ENCODE assay signal across 10 mouse cellular contexts in the genomic region with DNA sequence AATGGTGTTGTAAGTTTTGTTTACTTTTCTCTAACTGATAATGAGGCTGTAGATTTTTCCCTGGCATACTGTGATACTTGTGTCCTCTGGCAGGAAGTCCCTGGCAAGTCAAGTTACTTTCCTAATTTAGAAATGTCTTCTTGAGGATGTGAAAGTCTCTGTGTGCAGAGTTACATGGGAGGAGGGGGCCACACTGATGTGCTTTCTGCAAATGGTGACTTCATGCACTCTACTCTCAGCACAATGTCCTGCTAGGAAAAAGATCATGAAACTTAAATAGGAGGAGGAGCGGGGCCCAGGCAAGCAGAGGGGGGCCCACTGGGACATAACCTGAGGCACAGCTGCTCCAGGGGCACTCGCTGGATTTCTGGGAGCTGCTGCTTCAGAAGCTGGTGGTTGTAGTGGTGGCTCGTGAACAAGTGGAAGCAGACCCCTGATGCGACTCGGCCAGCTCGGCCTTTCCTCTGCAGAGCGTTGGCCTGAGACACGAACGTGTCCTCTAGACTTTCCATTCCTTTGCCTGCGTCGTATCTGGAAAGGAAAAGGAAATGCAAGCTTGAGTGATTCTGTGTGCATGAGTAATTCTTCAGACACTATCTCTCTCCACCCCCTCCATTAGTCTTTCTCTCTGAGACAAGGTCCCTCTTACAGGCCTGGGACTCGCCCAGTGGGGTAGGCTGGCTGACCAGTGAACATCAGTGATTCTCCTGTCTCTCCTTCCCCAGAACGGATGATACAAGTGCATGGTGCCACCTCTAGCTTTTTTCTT. TPM values are rescaled to one million over a fixed set of nuclear protein-coding genes. Genes with fewer than 3 reads are reported as not detected.
DNase-seq lines count a peak whose midpoint lies in the region; ATAC-seq and TF ChIP-seq lines count a peak whose summit lies in the region.
"Had no signal": no experiment of that assay in that cellular context is flagged by ENCODE, and none has a peak within 500 bp of the region (broad histone marks: within the 10 kb centered on the region; RNA-seq: fewer than 3 reads in every experiment).

No protein-coding gene starts in this region.

- H3K9me3 ChIP-seq in liver, embryonic 11.5 days (ENCODE audit: control insufficient read depth, low read length) = no peaks in the 10 kb centered on the region

- TF ChIP-seq CTCF in bone marrow macrophage, adult 2 months (IDR thresholded peaks at IDR 0.05; ENCODE audit: low read depth, low read length) = no peak

- H3K4me3 ChIP-seq in bone marrow macrophage, adult 2 months (ENCODE audit: insufficient read depth, low read length) = no peak overlapping the region
- no peak overlapping the region for H3K4me3 ChIP-seq in liver, embryonic 11.5 days (ENCODE audit: low read depth, low read length)

- 75% methylated on average over 13 of the region's 13 CpGs for WGBS in liver, embryonic 11.5 days

- peaks cover 26% of the 10 kb centered on the region for H3K36me3 ChIP-seq in liver, embryonic 11.5 days (ENCODE audit: control insufficient read depth, insufficient read depth, low read length)

- H3K27me3 ChIP-seq in liver, embryonic 11.5 days (replicated peaks; ENCODE audit: control insufficient read depth, insufficient read depth, low read length) = no peaks in the 10 kb centered on the region

- H3K4me2 ChIP-seq in liver, embryonic 11.5 days = no peak overlapping the region

- peaks cover 18% of the 10 kb centered on the region for H3K4me1 ChIP-seq in bone marrow macrophage, adult 2 months (ENCODE audit: control insufficient read depth, insufficient read depth, low read length)
- peaks cover 6% of the 10 kb centered on the region; the same call in 1 of the 2 replicates for H3K4me1 ChIP-seq in liver, embryonic 11.5 days (replicated peaks; ENCODE audit: control insufficient read depth, insufficient read depth, low read length)

- ATAC-seq in liver, embryonic 11.5 days (replicated peaks; ENCODE audit: low FRiP score) = peak; percentile 56; the same call in 1 of the 2 replicates
- no peak for ATAC-seq in erythroid progenitor cell, adult 5-6 weeks (replicated peaks; ENCODE audit: low FRiP score, poor library complexity, severe bottlenecking)
- no peak for ATAC-seq in activated CD4-positive, CD25-positive, alpha-beta regulatory T cell, adult 4 months

- DNase-seq in kidney, postnatal 4 days = peak; percentile 7 to 17
- DNase-seq in kidney, adult 18-20 months = no peak
- DNase-seq in liver, embryonic 11.5 days (ENCODE audit: low spot score) = no peak
- peak; percentile 37 for DNase-seq in skeletal muscle tissue, adult 2 months (ENCODE audit: low read depth, low spot score)
- DNase-seq: cerebellum, adult 9-11 months had no signal

- no peak overlapping the region for H3K9ac ChIP-seq in liver, embryonic 11.5 days (ENCODE audit: low read depth, low read length)

- TF ChIP-seq POLR2A in bone marrow macrophage, adult 2 months (IDR thresholded peaks at IDR 0.05; ENCODE audit: borderline replicate concordance, low read depth, low read length) = no peak

- H3K27ac ChIP-seq in bone marrow macrophage, adult 2 months (ENCODE audit: insufficient read depth, low read depth, low read length) = peak overlapping the region; percentile 85
- H3K27ac ChIP-seq in liver, embryonic 11.5 days (ENCODE audit: low read depth, low read length) = peak overlapping the region; percentile 14; the same call in 1 of the 2 replicates

RNA-seq across cellular contexts. Expression of a gene that starts 28.7 kb away (rescaled TPM):
- polyA plus RNA-seq in bone marrow macrophage, adult 2 months (2012; ENCODE audit: insufficient read depth, insufficient read length, missing spikeins) = 7.1 and 8.0 TPM in 2 replicates
- 71.9 and 75.9 TPM in 2 replicates for polyA plus RNA-seq in liver, embryonic 11.5 days (2014; fragmentation: Nextera tagmentation; extraction: Ambion mirVana)
- 5.9 and 14.1 TPM in 2 replicates for total RNA-seq in erythroid progenitor cell, adult 5-6 weeks (2015; ENCODE audit: low replicate concordance)
- total RNA-seq in erythroid progenitor cell, adult 5-6 weeks (2017; ENCODE audit: low replicate concordance) = 11.8 and 14.0 TPM in 2 replicates
- 10 to 100 TPM; 14.7 to 14.9 TPM for polyA plus RNA-seq in activated CD4-positive, CD25-positive, alpha-beta regulatory T cell, adult 4 months (2017; shearing (Covaris generic))

RNA-seq across cellular contexts. Expression of a gene that starts 37.1 kb away (rescaled TPM):
- 5.6 and 8.1 TPM in 2 replicates for polyA plus RNA-seq in bone marrow macrophage, adult 2 months (2012; ENCODE audit: insufficient read depth, insufficient read length, missing spikeins)
- 18.6 and 20.1 TPM in 2 replicates for polyA plus RNA-seq in liver, embryonic 11.5 days (2014; fragmentation: Nextera tagmentation; extraction: Ambion mirVana)
- total RNA-seq in erythroid progenitor cell, adult 5-6 weeks (2015; ENCODE audit: low replicate concordance) = 3.8 and 13.3 TPM in 2 replicates
- total RNA-seq in erythroid progenitor cell, adult 5-6 weeks (2017; ENCODE audit: low replicate concordance) = 5.1 and 8.5 TPM in 2 replicates
- 1 to 10 TPM; 2.4 to 2.6 TPM for polyA plus RNA-seq in activated CD4-positive, CD25-positive, alpha-beta regulatory T cell, adult 4 months (2017; shearing (Covaris generic))

RNA-seq across cellular contexts. Expression of a gene that starts 37.3 kb away (rescaled TPM):
- polyA plus RNA-seq in bone marrow macrophage, adult 2 months (2012; ENCODE audit: insufficient read depth, insufficient read length, missing spikeins) = 16.0 and 19.6 TPM in 2 replicates
- polyA plus RNA-seq in liver, embryonic 11.5 days (2014; fragmentation: Nextera tagmentation; extraction: Ambion mirVana) = 9.3 and 11.6 TPM in 2 replicates
- total RNA-seq in erythroid progenitor cell, adult 5-6 weeks (2015; ENCODE audit: low replicate concordance) = 2.5 and 4.0 TPM in 2 replicates
- total RNA-seq in erythroid progenitor cell, adult 5-6 weeks (2017; ENCODE audit: low replicate concordance) = 1.9 and 2.7 TPM in 2 replicates
- polyA plus RNA-seq in activated CD4-positive, CD25-positive, alpha-beta regulatory T cell, adult 4 months (2017; shearing (Covaris generic)) = 1 to 10 TPM; 7.0 to 8.6 TPM

RNA-seq across cellular contexts. Expression of a gene that starts 45.7 kb away (rescaled TPM):
- polyA plus RNA-seq in bone marrow macrophage, adult 2 months (2012; ENCODE audit: insufficient read depth, insufficient read length, missing spikeins) = not detected in 2 replicates
- not detected in 2 replicates for polyA plus RNA-seq in liver, embryonic 11.5 days (2014; fragmentation: Nextera tagmentation; extraction: Ambion mirVana)
- total RNA-seq in erythroid progenitor cell, adult 5-6 weeks (2015; ENCODE audit: low replicate concordance) = not detected in 2 replicates
- total RNA-seq in erythroid progenitor cell, adult 5-6 weeks (2017; ENCODE audit: low replicate concordance) = not detected in 2 replicates
- polyA plus RNA-seq in activated CD4-positive, CD25-positive, alpha-beta regulatory T cell, adult 4 months (2017; shearing (Covaris generic)) = not detected
- total RNA-seq: MEL had no signal
- polyA plus RNA-seq: stomach, embryonic 14.5 days had no signal

RNA-seq across cellular contexts. Expression of a gene that starts 45.8 kb away (rescaled TPM):
- polyA plus RNA-seq in bone marrow macrophage, adult 2 months (2012; ENCODE audit: insufficient read depth, insufficient read length, missing spikeins) = 83.7 and 102 TPM in 2 replicates
- 649 and 673 TPM in 2 replicates for polyA plus RNA-seq in liver, embryonic 11.5 days (2014; fragmentation: Nextera tagmentation; extraction: Ambion mirVana)
- total RNA-seq in erythroid progenitor cell, adult 5-6 weeks (2015; ENCODE audit: low replicate concordance) = 167 and 184 TPM in 2 replicates
- total RNA-seq in erythroid progenitor cell, adult 5-6 weeks (2017; ENCODE audit: low replicate concordance) = 125 and 132 TPM in 2 replicates
- 100 to 1,000 TPM; 467 to 529 TPM for polyA plus RNA-seq in activated CD4-positive, CD25-positive, alpha-beta regulatory T cell, adult 4 months (2017; shearing (Covaris generic))

Comparison
In these comparisons a context has a peak if more than half of its experiments do, and no peak if none do; other contexts are left out.
1. DNase-seq: peak in kidney, postnatal 4 days (2 of 2) and skeletal muscle tissue, adult 2 months (single experiment); none in kidney, adult 18-20 months (single experiment) and liver, embryonic 11.5 days (single experiment).